Mouse (Mus musculus) myocyte (in vitro differentiated cells): ENCODE results near the gene Ghrh.

ENCODE experiments used
- CEBPB ChIP-seq: IDR thresholded peaks from 2 replicates; pipeline ENCODE4 v1.6.1; 2011; ENCODE audit warnings: mild to moderate bottlenecking, moderate library complexity; ENCODE audit not compliant: poor library complexity, insufficient read depth, severe bottlenecking
- E2F4 ChIP-seq: IDR thresholded peaks from one replicate; pipeline ENCODE4 v1.6.1; 2011; ENCODE audit warnings: mild to moderate bottlenecking, control low read depth, moderate library complexity; ENCODE audit not compliant: insufficient read depth
- MAX ChIP-seq: IDR thresholded peaks from one replicate; pipeline ENCODE4 v1.6.1; 2011; ENCODE audit warnings: low read depth, mild to moderate bottlenecking, control low read depth
- MYOD1 ChIP-seq, 3 experiments: IDR thresholded peaks; one replicate each; pipeline ENCODE4 v1.6.1; 2011; ENCODE audit warnings: control low read depth in 2 of 3, low read depth in 2 of 3, mild to moderate bottlenecking in 2 of 3, moderate library complexity in 1 of 3; ENCODE audit not compliant: insufficient read length in 2 of 3, control insufficient read depth in 1 of 3
- MYOG ChIP-seq, 3 experiments: IDR thresholded peaks; one replicate each; pipeline ENCODE4 v1.6.1; 2011; ENCODE audit warnings: control low read depth in 2 of 3, low read depth in 2 of 3, mild to moderate bottlenecking in 2 of 3; ENCODE audit not compliant: insufficient read length in 2 of 3, control insufficient read depth in 1 of 3, insufficient read depth in 1 of 3
- POLR2A ChIP-seq: IDR thresholded peaks from one replicate; pipeline ENCODE4 v1.6.1; 2011; ENCODE audit warnings: low read depth, mild to moderate bottlenecking, control low read depth, moderate library complexity; ENCODE audit not compliant: insufficient read length
- POLR2AphosphoS2 ChIP-seq: IDR thresholded peaks from one replicate; pipeline ENCODE4 v1.6.1; 2011; ENCODE audit warnings: low read depth, control low read depth; ENCODE audit not compliant: insufficient read length
- REST ChIP-seq: IDR thresholded peaks from one replicate; pipeline ENCODE4 v1.6.1; 2011; ENCODE audit warnings: mild to moderate bottlenecking, control low read depth, moderate library complexity; ENCODE audit not compliant: insufficient read depth, insufficient read length
- SRF ChIP-seq: IDR thresholded peaks from one replicate; pipeline ENCODE4 v1.6.1; 2011; ENCODE audit warnings: low read depth; ENCODE audit not compliant: control insufficient read depth, insufficient read length
- TCF12 ChIP-seq: IDR thresholded peaks from one replicate; pipeline ENCODE4 v1.6.1; 2011; ENCODE audit warnings: mild to moderate bottlenecking, control low read depth; ENCODE audit not compliant: poor library complexity, insufficient read depth, severe bottlenecking
- TCF3 ChIP-seq: IDR thresholded peaks from one replicate; pipeline ENCODE4 v1.6.1; 2011; ENCODE audit warnings: low read depth, control low read depth; ENCODE audit not compliant: insufficient read length
- USF1 ChIP-seq: IDR thresholded peaks from one replicate; pipeline ENCODE4 v1.6.1; 2011; ENCODE audit warnings: low read depth, mild to moderate bottlenecking, control low read depth, moderate library complexity

DNA sequence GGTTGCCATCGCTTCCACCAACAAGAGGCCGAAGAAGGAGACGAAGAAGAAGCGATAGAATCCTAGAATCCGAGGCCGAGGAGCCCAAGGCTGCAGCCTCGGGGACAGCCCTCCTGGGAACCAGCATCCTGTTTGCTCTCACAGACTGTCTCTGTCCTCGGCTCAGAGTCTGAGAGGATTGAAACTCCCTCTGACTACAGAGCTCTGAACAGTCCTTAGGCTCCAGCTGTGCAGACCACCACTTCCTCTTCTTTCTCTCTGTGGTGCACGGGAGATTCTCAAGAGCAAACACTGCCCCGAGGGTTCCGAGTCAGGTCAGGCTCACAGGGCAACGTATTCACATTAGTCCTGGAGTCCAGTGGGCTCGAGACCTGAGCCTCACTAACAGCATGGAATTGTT lies 48.7 kb upstream of the Ghrh start:
- TF ChIP-seq POLR2A (no peak), TCF3 (no peak), USF1 (no peak), CEBPB (no peak), MAX (no peak), TCF12 (no peak), REST (no peak), POLR2AphosphoS2 (no peak), E2F4 (no peak), MYOD1 (IDR thresholded peaks at IDR 0.05; ENCODE audit: control insufficient read depth in 1 of 3, insufficient read length in 2 of 3, low read depth in 2 of 3) (no peak), MYOG (IDR thresholded peaks at IDR 0.05; ENCODE audit: control insufficient read depth in 1 of 3, insufficient read depth in 1 of 3, insufficient read length in 2 of 3, low read depth in 2 of 3) (no peak), SRF (no peak)
